Mouse (Mus musculus) stomach, embryonic 15.5 days (tissue): ENCODE measurements around the gene Slc19a1. TPM values are rescaled to one million over a fixed set of nuclear protein-coding genes. Genes with fewer than 3 reads are reported as not detected.

Source experiments
- ATAC-seq: fragments of 200-750 bp; cut with Nextera tagmentation; 2 replicates; pipeline ENCODE4 v1.8.0; 2017; ENCODE audit warnings: low read depth, moderate number of reproducible peaks, moderate TSS enrichment; ENCODE audit not compliant: insufficient read depth, low FRiP score
- H3K27ac ChIP-seq: fragments of 300-500 bp; sonication (generic); 2 replicates; pipeline ENCODE4 v1.5.1; 2015; ENCODE audit warnings: mild to moderate bottlenecking, inconsistent platforms
- H3K27me3 ChIP-seq: fragments of 300-500 bp; sonication (generic); replicated peaks from 2 replicates; pipeline ENCODE4 v1.6.1; 2015; ENCODE audit warnings: inconsistent platforms
- H3K36me3 ChIP-seq: fragments of 300-500 bp; sonication (generic); 2 replicates; pipeline ENCODE4 v1.6.1; 2015; ENCODE audit warnings: inconsistent platforms
- H3K4me1 ChIP-seq: fragments of 300-500 bp; sonication (generic); 2 replicates; pipeline ENCODE4 v1.6.1; 2015; ENCODE audit warnings: inconsistent platforms
- H3K4me2 ChIP-seq: fragments of 300-500 bp; sonication (generic); 2 replicates; pipeline ENCODE4 v1.6.1; 2015; ENCODE audit warnings: mild to moderate bottlenecking, inconsistent platforms
- H3K4me3 ChIP-seq: fragments of 300-500 bp; sonication (generic); replicated peaks from 2 replicates; pipeline ENCODE4 v1.5.1; 2015; ENCODE audit warnings: inconsistent platforms
- H3K9ac ChIP-seq: fragments of 300-500 bp; sonication (generic); 2 replicates; pipeline ENCODE4 v1.6.1; 2015; ENCODE audit warnings: inconsistent platforms
- H3K9me3 ChIP-seq: fragments of 300-500 bp; sonication (generic); 2 replicates; pipeline ENCODE4 v1.6.1; 2016; ENCODE audit warnings: inconsistent platforms
- WGBS: fragments of 180-500 bp; shearing (Covaris S2); methylation state at CpG from one replicate; pipeline ENCODE4 v1.1.7; 2015; 5-methylcytosine and 5-hydroxymethylcytosine counted together
- polyA plus RNA-seq: library from polyadenylated mRNA; unstranded; fragments of >200 nt; fragmentation: Nextera tagmentation; extraction: Ambion mirVana; gene quantifications from 2 replicates; pipeline ENCODE4 v1.2.1, GENCODE M21; 2015

Slc19a1 gene
- polyA plus RNA-seq, 1 experiment from 2014 or later, result 33.9 TPM

- 95% methylated on average over 4 of the region's 4 CpGs for WGBS
These were observed 46.4 kb downstream of the Slc19a1 start for GRCm38 (mm10) chr10:77078456-77078855.

GRCm38 (mm10) chr10:77078961-77079360 is 46.9 kb downstream of the Slc19a1 start:
- no peak overlapping the region for H3K27ac ChIP-seq
- H3K4me3 ChIP-seq, result no peak overlapping the region
- no peaks in the 10 kb centered on the region for H3K27me3 ChIP-seq
- H3K4me2 ChIP-seq, result no peak overlapping the region
- H3K9me3 ChIP-seq, result no peaks in the 10 kb centered on the region
- ATAC-seq, result no peak
- no peaks in the 10 kb centered on the region for H3K4me1 ChIP-seq
- no peak overlapping the region for H3K9ac ChIP-seq
- WGBS, result 57% methylated on average over 8 of the region's 8 CpGs
- H3K36me3 ChIP-seq, result peaks cover 7% of the 10 kb centered on the region

More at GRCm38 (mm10) chr10:77078456-77078855, 46.4 kb downstream of the Slc19a1 start:
- Histone ChIP-seq H3K4me1 (no peaks in the 10 kb centered on the region), H3K4me3 (no peak overlapping the region), H3K27me3 (no peaks in the 10 kb centered on the region), H3K9me3 (no peaks in the 10 kb centered on the region), H3K27ac (no peak overlapping the region), H3K36me3 (peaks cover 7% of the 10 kb centered on the region), H3K4me2 (no peak overlapping the region), H3K9ac (no peak overlapping the region)
- ATAC-seq, result no peak

DNA sequence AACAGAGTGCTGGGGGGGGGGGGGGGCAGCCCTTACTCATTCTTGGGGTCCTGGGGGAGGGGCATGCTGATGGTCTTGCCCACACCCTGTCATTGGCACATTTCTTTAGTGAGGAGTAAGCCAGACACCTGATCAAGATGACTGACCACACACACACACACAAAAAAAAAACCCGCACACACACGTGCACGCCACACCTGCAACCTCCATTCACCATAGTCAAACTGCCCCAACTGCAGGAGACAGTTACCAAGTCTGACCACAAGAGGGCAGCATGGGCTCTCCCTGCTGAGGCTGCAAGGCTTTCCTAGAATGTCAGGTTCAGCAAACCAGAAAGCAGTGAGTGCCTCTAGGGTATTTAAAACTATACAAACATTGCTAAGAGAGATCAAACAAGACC is 50.4 kb downstream of the Slc19a1 start:
- H3K4me1 ChIP-seq, result no peaks in the 10 kb centered on the region
- H3K27me3 ChIP-seq, result no peaks in the 10 kb centered on the region
- no peak overlapping the region for H3K9ac ChIP-seq
- H3K9me3 ChIP-seq, result no peaks in the 10 kb centered on the region
- no peak; the same call in 1 of the 2 replicates for ATAC-seq
- H3K4me2 ChIP-seq, result no peak overlapping the region
- H3K27ac ChIP-seq, result no peak overlapping the region
- no peak overlapping the region for H3K4me3 ChIP-seq
- 9% methylated on average over 3 of the region's 3 CpGs for WGBS
- H3K36me3 ChIP-seq, result peaks cover 4% of the 10 kb centered on the region; the same call in 1 of the 2 replicates

- no peak for ATAC-seq
- Histone ChIP-seq H3K27ac (no peak overlapping the region), H3K9ac (no peak overlapping the region), H3K36me3 (peaks cover 3% of the 10 kb centered on the region; the same call in 1 of the 2 replicates), H3K9me3 (no peaks in the 10 kb centered on the region), H3K4me3 (no peak overlapping the region), H3K4me2 (no peak overlapping the region), H3K4me1 (no peaks in the 10 kb centered on the region), H3K27me3 (no peaks in the 10 kb centered on the region)
- WGBS, result 60% methylated on average over 5 of the region's 5 CpGs
These were observed 50.9 kb downstream of the Slc19a1 start for GRCm38 (mm10) chr10:77082921-77083320.

DNA sequence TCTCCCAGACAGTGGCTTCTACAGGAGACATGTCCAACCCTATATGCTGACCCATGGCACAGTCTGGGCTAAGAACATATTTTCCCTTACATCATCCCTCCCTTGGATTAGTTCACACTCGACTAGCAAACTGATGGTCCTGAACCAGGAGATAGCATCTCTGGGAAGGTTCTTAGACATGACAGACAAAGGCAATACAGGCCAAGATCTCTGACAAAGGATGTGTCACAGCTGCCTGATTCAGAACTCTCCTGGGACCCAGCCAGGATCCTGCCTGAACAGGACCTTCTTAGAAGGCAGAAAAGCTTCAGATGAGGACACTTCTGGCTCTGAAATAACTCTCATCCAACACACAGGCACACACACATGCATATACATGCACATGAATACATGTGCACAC is 52.5 kb downstream of the Slc19a1 start:
- Histone ChIP-seq H3K9me3 (no peaks in the 10 kb centered on the region), H3K27me3 (no peaks in the 10 kb centered on the region), H3K27ac (no peak overlapping the region), H3K4me3 (no peak overlapping the region), H3K9ac (no peak overlapping the region), H3K4me1 (0 out of 2 replicates have a peak, but pooled peaks cover 2% of the 10 kb centered on the region), H3K36me3 (no peaks in the 10 kb centered on the region; the same call in 1 of the 2 replicates), H3K4me2 (no peak overlapping the region)
- WGBS, result 47% methylated on average over 1 of the region's 1 CpGs
- peak; percentile 12; the same call in 1 of the 2 replicates for ATAC-seq

DNA sequence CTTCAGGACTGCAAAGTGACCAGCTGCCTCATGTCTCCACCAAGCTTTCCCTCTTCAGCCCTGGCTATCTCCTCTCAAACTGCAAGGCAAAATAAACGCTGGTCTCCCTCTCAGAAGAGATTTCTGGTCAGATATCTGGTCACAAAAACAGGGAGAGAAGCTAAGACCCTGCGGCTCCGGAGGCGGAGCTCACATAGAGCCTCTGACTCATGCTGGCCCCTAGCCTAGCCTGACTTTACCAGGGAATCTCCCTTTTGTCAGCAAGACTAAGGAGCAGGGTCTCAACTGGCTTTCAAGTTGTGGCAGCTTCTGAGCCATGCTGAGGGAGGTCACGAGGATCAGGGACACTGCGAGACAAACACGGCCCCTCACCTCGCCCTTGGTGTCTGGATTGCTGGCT is 57.3 kb downstream of the Slc19a1 start:
- Histone ChIP-seq H3K4me2 (peak overlapping the region; percentile 43), H3K36me3 (no peaks in the 10 kb centered on the region), H3K27ac (peak overlapping the region; percentile 63; the same call in 1 of the 2 replicates), H3K27me3 (no peaks in the 10 kb centered on the region), H3K9me3 (peaks cover 6% of the 10 kb centered on the region; the same call in 1 of the 2 replicates), H3K4me1 (peaks cover 11% of the 10 kb centered on the region; the same call in 1 of the 2 replicates), H3K4me3 (no peak overlapping the region), H3K9ac (no peak overlapping the region)
- ATAC-seq, result peak; percentile 48; the same call in 1 of the 2 replicates
- 49% methylated on average over 8 of the region's 8 CpGs for WGBS

- Histone ChIP-seq H3K27ac (peak overlapping the region; percentile 63; the same call in 1 of the 2 replicates), H3K36me3 (no peaks in the 10 kb centered on the region), H3K27me3 (no peaks in the 10 kb centered on the region), H3K9ac (no peak overlapping the region), H3K4me3 (no peak overlapping the region), H3K4me2 (no peak overlapping the region), H3K4me1 (peaks cover 11% of the 10 kb centered on the region; the same call in 1 of the 2 replicates), H3K9me3 (peaks cover 6% of the 10 kb centered on the region; the same call in 1 of the 2 replicates)
- no peak; the same call in 1 of the 2 replicates for ATAC-seq
- 58% methylated on average over 5 of the region's 5 CpGs for WGBS
These were observed 58.0 kb downstream of the Slc19a1 start for GRCm38 (mm10) chr10:77090063-77090462.

DNA sequence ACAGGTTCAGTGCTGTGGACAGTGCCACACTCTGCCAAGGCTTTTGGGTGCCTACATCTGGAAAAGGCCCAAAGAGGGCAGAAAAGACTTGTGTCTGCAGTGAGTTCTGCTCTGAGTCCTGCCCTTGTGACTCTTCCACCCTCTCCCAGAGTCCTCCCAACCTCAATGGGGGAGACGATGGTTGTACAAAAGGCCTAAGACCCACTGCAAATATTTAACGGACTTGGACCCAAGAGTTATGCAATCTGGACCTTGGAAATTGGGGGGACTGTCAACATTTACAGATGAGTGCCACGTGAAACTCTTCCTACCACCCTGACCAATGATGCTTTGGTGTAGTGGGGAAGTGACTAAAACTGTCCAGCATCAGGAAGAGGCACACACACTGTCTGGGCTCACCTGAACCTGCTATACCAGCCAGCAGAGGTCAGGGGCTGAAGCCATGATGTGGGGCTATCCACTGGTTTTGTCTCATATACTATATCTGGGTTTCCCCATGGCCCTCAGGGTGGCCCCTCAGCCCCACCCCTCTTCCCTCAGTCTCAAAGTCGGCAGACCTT is 59.6 kb downstream of the Slc19a1 start:
- Histone ChIP-seq H3K9ac (no peak overlapping the region), H3K4me2 (no peak overlapping the region), H3K9me3 (peaks cover 6% of the 10 kb centered on the region; the same call in 1 of the 2 replicates), H3K36me3 (no peaks in the 10 kb centered on the region), H3K27ac (no peak overlapping the region), H3K4me3 (no peak overlapping the region), H3K4me1 (peaks cover 11% of the 10 kb centered on the region; the same call in 1 of the 2 replicates), H3K27me3 (no peaks in the 10 kb centered on the region)
- 71% methylated on average over 4 of the region's 4 CpGs for WGBS
- peak; percentile 33; the same call in 1 of the 2 replicates for ATAC-seq

GRCm38 (mm10) chr10:77093817-77094216 is 61.8 kb downstream of the Slc19a1 start:
- no peak overlapping the region for H3K4me2 ChIP-seq
- H3K36me3 ChIP-seq, result no peaks in the 10 kb centered on the region
- peaks cover 22% of the 10 kb centered on the region for H3K4me1 ChIP-seq
- H3K27me3 ChIP-seq, result no peaks in the 10 kb centered on the region
- ATAC-seq, result no peak
- H3K4me3 ChIP-seq, result no peak overlapping the region
- H3K9ac ChIP-seq, result no peak overlapping the region
- H3K9me3 ChIP-seq, result peaks cover 6% of the 10 kb centered on the region; the same call in 1 of the 2 replicates
- no peak overlapping the region for H3K27ac ChIP-seq

DNA sequence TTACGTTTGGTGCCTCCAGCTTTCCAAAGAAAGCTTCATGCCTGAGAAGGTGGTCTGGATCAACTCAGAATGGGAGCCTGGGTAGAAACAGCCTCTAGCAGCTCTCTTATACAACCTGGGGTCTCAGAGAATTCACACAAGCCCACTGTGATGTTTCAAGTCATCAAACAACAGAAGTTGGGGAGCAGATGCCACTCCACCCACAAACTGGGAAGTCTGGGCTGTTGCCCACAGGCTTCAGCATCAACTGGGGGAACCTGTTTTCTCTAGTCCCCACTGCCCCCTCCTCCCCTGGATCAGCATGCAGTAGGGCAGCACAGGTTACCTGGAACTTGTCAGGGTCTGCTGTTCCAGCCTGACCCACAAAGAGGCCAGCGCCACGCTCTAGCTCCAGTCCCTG is 63.6 kb downstream of the Slc19a1 start:
- Histone ChIP-seq H3K27me3 (no peaks in the 10 kb centered on the region), H3K27ac (no peak overlapping the region), H3K4me1 (peaks cover 11% of the 10 kb centered on the region), H3K9ac (no peak overlapping the region), H3K9me3 (peaks cover 6% of the 10 kb centered on the region; the same call in 1 of the 2 replicates), H3K4me3 (no peak overlapping the region), H3K4me2 (no peak overlapping the region), H3K36me3 (no peaks in the 10 kb centered on the region)
- WGBS, result 90% methylated on average over 3 of the region's 3 CpGs
- no peak for ATAC-seq

GRCm38 (mm10) chr10:77097006-77097889 is 65.2 kb downstream of the Slc19a1 start:
- Histone ChIP-seq H3K27me3 (no peaks in the 10 kb centered on the region), H3K9me3 (peaks cover 6% of the 10 kb centered on the region; the same call in 1 of the 2 replicates), H3K36me3 (no peaks in the 10 kb centered on the region), H3K4me3 (no peak overlapping the region), H3K4me2 (no peak overlapping the region), H3K27ac (peak overlapping the region; percentile 62), H3K9ac (no peak overlapping the region), H3K4me1 (peaks cover 11% of the 10 kb centered on the region)
- WGBS, result 61% methylated on average over 12 of the region's 12 CpGs
- no peak for ATAC-seq

GRCm38 (mm10) chr10:77097890-77098200 is 65.8 kb downstream of the Slc19a1 start:
- H3K4me2 ChIP-seq, result no peak overlapping the region
- peak; percentile 19; the same call in 1 of the 2 replicates for ATAC-seq
- peaks cover 4% of the 10 kb centered on the region; the same call in 1 of the 2 replicates for H3K9me3 ChIP-seq
- H3K9ac ChIP-seq, result no peak overlapping the region
- H3K4me3 ChIP-seq, result no peak overlapping the region
- H3K4me1 ChIP-seq, result peaks cover 11% of the 10 kb centered on the region
- no peaks in the 10 kb centered on the region for H3K27me3 ChIP-seq
- H3K36me3 ChIP-seq, result no peaks in the 10 kb centered on the region
- WGBS, result 68% methylated on average over 4 of the region's 4 CpGs
- peak overlapping the region; percentile 62; the same call in 1 of the 2 replicates for H3K27ac ChIP-seq
